Mouse (Mus musculus) retina, embryonic 14.5 days (tissue): ENCODE measurements at regions not wholly inside any gene's neighbourhood (a gene's known extent, or its start where the extent isn't known, plus 50 kb on each side); places are given as distances from the start of the nearest gene placed in this dataset.

ENCODE experiments used
- DNase-seq: peaks from one replicate; pipeline ENCODE4 v3.0.0-alpha.2; 2015; ENCODE audit warnings: low spot score

DNA sequence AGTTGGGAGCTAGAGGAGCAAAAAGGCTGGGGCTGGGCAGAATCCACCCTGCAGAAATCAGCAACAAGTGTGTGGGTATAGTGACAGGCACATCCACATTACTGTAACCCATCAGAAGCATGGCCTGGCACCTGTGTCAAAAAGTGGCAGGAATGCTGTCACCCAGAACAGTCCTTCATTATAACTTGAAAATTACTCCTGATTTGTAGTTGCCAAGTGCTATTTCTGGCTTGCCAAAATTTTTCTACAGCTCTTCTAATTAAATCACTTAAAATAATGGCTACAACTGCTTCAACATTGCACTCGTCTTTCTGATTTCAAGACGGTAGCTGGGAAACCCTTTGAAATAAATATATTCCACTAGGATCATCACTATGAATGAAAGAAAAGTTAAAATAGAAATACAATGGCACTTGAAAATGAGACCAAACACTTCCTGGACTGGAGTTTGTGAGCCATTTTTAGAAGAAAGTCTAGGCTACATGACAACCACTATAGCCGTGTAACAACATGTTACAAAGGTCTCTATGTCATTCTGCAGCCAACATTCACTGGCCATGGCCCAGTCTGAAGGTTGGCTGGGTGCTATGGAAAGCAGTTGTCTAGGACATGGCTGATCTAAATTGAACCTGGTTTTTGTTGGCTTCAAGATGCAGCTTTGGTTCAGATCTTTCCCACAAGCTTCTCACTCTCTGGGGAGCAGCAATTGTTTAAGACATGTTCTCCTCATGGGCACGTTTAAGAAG lies 190.6 kb upstream of the Tapt1 start:
- no peak for DNase-seq

DNA sequence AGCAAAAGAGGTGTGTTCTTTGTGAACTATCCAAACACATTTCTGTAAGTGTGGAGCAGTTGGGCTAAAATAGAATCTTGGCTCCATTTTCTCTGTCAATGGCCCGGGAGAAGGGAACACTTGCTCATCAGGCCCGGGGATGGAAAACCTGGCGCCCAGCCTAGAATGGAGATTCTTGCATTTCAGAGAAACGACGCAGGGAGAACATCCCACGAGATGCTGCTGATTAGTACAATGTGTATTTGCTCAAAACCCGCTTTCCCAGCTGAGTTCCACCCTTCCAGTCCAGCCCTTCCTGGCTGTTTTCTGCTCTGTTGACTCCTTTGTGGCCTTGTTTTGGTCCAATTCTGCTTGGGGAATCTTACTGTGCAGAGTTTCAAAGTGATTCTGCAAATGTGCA lies 188.0 kb upstream of the Tapt1 start:
- DNase-seq: peak; percentile 41

DNA sequence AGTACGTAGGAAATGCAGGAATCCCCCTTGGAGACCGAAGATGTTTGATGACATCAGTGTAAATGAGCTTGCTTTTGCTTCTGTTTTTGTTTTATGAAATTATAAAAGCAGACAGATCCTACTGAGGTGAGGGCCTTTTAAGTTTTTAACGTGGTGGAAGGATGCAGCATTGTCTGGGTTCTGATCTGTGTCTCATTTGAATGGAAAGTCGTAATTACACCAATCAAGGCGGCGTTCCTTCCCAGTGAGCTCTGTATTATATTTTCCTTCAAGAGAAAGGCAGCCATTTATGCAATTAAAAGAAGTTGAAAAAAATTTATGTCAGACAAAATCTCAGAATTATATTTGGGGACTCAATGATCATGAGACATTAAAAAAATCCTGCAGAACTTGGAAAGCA lies 176.9 kb upstream of the Tapt1 start:
- DNase-seq: no peak

DNA sequence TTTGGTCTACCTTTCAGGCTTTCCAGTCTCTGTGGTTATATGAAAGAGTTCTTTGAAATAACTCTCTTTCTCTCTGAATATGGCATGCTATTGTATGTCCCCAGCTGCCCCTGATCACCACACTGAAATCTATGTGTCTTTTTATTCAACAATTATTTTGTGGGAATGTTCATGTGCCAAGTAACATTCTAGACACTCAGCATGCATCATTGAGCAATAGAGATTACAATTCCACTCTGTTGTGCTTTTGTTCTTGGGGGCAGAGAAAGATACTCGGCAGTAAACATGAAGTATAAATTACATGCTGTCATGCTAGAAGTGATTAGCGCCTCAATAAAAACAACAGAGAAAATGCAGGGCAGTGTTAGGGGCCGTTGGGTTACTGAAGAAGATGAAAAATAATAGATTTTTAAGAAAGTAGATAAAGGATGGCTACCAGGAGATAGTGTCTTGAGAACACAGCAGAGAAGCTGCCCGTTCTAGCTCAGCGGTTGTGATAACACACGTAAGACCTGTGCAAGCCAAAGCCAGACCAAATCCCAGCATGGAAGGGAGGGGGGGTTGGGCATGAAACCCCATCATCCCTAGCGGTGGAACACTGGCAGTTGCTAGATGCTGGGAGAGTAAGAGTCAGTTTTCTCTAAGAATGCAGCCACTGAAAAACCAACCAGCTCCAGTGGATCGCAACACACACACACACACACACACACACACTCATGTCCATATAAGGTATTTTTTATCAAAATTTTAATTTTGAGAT lies 174.3 kb upstream of the Tapt1 start:
- no peak for DNase-seq

DNA sequence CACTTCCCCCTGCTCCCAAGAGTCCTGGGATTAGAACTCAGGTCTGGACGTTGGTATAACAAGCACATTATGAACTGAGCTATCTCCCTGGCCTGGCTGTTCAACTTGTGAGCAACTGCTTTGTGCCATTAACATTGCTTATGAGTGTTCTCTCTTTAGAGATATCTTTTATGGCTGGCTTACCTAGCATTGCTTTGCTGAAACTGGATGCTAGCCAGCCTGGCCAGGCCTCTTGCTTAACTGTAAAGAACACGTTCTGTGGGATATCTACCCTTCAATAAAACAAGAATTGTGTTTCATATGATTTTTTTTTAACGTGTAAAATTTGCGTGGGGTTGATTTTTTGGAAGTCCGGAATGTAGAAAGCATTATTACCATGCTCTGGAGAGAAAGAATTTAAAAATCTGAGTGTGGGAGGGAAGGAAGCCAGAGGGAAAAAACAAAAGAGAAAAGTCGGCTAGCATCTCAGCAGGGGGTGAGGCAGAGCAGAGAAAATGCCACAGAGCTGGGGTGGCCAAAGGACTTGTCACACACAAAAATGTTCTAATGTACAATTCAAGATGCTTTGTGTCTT lies 160.9 kb upstream of the Tapt1 start:
- no peak for DNase-seq

DNA sequence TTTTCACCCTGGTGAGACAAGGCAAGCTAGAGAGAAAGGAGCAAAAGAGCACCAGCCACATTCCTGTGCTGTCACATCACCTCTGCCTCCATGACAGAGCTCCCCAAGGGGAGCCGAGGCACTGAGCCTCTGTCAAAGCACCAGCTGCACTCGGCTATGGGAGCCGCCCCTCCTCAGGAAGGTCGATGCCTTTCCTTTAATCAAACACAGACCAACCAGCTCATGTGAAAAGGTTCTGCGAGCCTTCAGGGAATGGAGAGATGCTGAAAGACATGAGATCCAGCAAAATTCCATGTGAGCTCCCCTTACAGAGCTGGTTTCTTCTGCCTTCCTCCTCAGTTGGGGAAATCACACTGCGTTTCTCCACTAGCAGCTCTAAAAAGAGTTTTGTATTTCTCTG lies 159.8 kb upstream of the Tapt1 start:
- DNase-seq: peak; percentile 15

DNA sequence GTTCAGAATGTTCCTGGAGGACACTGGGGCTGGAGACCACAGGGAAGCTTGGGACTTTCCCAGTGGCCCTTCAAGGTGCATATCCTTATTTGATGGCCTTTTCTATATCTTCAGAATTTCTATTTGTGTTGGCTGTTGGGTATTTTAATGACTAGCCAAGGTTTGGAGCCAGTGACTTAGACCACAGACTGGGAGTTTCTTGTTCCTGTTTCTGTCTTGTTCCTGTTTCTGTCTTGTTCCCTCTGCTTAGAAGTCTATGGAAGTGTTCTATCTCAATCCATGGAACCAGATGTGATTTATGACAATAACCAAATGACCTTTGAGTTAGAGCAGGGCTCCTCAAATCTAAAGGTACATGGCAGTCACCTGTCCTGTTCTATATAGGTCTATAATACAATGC lies 156.6 kb upstream of the Tapt1 start:
- no peak for DNase-seq

DNA sequence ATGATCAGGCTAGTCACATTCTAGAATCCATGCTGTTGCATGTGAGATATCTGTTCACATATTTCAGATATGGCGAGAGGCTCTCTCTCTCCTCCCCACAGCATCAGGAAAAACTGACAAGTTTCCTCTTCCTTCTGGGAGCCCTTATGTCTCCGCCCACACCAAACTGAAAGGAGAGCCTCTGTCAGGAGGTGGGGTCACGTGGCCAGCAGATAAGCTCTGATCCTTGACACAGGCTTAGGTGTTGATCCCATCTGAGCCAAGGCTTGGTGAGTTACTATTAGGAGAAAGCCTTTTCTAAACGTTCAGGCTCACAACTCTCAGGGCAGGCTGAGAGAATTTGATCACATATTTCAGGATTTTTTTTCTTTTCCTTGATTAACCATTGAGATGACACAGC lies 143.6 kb upstream of the Tapt1 start:
- DNase-seq: no peak

DNA sequence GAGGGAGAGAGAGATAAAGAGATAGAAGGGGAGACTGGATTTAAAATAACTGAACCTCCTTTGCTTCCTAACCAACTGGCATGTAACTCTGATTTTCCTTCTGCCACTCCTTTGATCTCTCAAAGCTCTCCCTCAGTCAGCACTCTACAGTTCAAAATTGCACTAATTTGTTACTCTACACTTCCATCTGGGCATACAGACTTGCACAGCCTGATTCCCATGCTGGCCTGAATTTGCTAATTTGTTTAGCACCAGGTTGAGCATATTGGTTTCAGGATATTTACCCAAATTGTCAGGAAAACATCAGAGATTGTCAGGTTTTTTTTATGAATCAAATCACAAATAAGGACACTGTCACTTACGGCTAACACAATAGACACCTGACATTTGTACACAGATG lies 125.9 kb upstream of the Tapt1 start:
- no peak for DNase-seq

GRCm38 (mm10) chr5:44341457-44342014 lies 115.1 kb upstream of the Tapt1 start:
- DNase-seq: no peak

DNA sequence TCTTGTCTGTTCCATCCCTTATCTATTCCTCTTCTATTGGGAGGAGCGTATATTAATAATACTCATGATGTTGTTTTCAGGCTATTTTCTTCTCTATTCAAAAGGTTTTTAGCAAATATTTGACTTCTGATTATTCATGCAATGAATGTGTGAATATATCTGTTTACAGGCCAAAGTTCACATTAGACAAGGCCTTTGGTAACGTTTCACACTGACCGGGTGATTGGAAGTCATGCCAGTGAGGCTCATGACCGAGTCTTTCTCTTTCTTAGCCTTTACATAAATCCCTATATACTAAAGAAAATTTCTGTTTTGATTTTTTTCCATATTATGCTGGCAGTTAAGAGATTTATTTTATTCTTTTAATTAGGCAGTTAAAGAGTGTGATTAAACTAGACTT lies 112.2 kb upstream of the Tapt1 start:
- no peak for DNase-seq

GRCm38 (mm10) chr5:44335756-44336155 lies 109.3 kb upstream of the Tapt1 start:
- no peak for DNase-seq

- DNase-seq: no peak
Measured at GRCm38 (mm10) chr5:44319626-44320025, 93.2 kb upstream of the Tapt1 start.

GRCm38 (mm10) chr5:44306769-44307557 lies 80.5 kb upstream of the Tapt1 start:
- DNase-seq: no peak

DNA sequence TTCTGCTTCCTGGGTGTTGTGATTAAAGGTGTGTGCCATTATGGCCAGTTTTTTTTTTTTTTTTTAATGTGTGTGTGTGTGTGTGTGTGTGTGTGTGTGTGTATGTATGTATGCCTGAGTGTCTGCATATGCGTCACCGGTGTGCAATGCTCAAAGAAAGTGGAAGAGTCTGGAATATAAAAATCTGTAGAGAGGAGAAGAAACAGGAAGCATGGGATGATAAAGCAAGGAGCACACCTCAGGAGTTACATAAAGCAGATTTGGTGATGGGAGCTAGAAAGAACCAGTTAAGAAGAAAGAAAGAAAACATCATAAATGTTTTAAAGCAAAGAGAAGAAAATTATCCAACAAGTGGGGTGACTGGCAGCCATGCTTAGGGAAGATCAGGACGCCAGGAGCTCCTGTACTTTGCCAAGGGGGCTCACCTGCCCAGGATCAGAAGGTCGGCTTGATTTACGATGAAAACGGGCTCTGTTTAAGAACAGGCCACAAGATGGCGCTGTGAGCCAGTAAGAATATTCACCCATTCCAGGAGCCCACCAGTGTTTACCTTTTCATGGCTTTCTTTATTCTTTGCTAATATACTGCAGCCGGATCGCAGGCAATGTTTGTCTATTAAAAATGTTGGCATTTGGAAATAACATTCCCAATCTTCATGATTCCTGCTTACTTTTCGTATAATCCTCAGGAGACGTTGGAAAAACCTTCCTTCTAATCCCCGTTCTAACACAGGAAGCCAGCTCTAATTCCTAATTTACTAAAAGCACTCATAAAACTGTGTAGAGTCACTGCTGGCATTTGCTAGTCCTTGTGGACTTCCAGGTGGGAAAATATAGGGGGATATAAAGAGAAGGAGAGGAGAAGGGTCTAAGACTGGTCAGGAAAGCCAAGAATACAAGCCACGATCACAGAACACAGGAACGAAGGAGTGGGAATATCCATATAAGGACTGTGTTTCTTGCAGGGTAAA lies 77.7 kb upstream of the Tapt1 start:
- peak; percentile 89 for DNase-seq

DNA sequence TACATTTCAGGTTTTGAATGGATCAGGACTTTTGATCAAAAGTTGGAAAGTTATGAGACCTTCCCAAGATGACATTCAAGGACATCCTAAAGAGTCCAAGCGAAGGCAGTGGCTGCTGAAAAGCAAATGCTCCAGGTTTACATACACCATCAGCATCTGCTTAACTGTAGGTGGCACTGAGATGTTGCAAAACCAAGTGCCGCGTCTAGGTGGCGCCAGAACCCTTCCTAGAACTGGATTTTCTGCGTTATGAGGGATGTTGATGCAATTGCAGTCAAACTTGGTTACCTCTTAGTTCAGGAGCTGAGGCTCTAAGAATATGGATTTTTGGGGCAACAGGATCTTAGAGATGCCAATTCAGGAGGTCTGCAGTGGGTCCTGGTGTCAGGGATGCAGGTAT lies 58.0 kb upstream of the Tapt1 start:
- DNase-seq: peak; percentile 94
